Mouse (Mus musculus) embryo, embryonic 10 days (tissue): Measurements from ENCODE around the gene Zscan4e.
"Not testable (repeated sequence)": the region's sequence is repeated elsewhere in the genome, so short reads cannot be mapped to it uniquely, and the experiment has no call there.

ENCODE experiments used
- DNase-seq: peaks from one replicate; pipeline ENCODE4 v3.0.0-alpha.2; 2015; ENCODE audit warnings: low spot score

The Zscan4e gene

GRCm38 (mm10) chr7:11310582-11310981 lies at the start of gene Zscan4e:
Gene Zscan4e, minus strand, starts transcription at chr7:11310682.
- not testable (repeated sequence) for DNase-seq
